Mouse (Mus musculus) heart, adult 2 months (tissue): ENCODE data around the gene Clba1. TPM values are rescaled to one million over a fixed set of nuclear protein-coding genes. Genes with fewer than 3 reads are reported as not detected.

Experiments used
- DNase-seq, 2 experiments: peaks; one replicate each; pipeline ENCODE4 v3.0.0; 2021
- H3K27ac ChIP-seq: fragments of 200-600 bp; 2 replicates; pipeline ENCODE4 v1.8.1; 2022
- H3K27me3 ChIP-seq: fragments of 200-500 bp; 2 replicates; pipeline ENCODE4 v1.6.1; 2012; ENCODE audit warnings: mild to moderate bottlenecking, low read length, inconsistent platforms, mixed read lengths; ENCODE audit not compliant: control insufficient read depth, insufficient read depth
- H3K36me3 ChIP-seq: fragments of 200-500 bp; 2 replicates; pipeline ENCODE4 v1.6.1; 2012; ENCODE audit warnings: low read length, inconsistent platforms; ENCODE audit not compliant: control insufficient read depth, insufficient read depth
- H3K4me1 ChIP-seq: fragments of 200-500 bp; 2 replicates; pipeline ENCODE4 v1.6.1; 2011; ENCODE audit warnings: low read length; ENCODE audit not compliant: control insufficient read depth, insufficient read depth
- H3K4me3 ChIP-seq: fragments of 200-600 bp; 2 replicates; pipeline ENCODE4 v1.8.1; 2022
- H3K79me2 ChIP-seq: fragments of 200-500 bp; replicated peaks from 2 replicates; pipeline ENCODE4 v1.6.1; 2012; ENCODE audit warnings: mild to moderate bottlenecking, inconsistent platforms, low read length, moderate library complexity, mixed read lengths; ENCODE audit not compliant: control insufficient read depth, insufficient read depth
- H3K9ac ChIP-seq: fragments of 200-500 bp; 2 replicates; pipeline ENCODE4 v1.6.1; 2012; ENCODE audit warnings: low read depth, mild to moderate bottlenecking, control low read depth, inconsistent platforms, low read length, mixed read lengths
- EP300 ChIP-seq: fragments of 200-500 bp; IDR thresholded peaks from 2 replicates; pipeline ENCODE4 v1.6.1; 2011; ENCODE audit warnings: low read depth, low read length, control low read depth; ENCODE audit not compliant: insufficient read depth
- POLR2A ChIP-seq: fragments of 200-500 bp; IDR thresholded peaks from 2 replicates; pipeline ENCODE4 v1.6.1; 2011; ENCODE audit warnings: mild to moderate bottlenecking, low read depth, low read length, control low read depth; ENCODE audit not compliant: insufficient read depth
- WGBS: fragments of 180-500 bp; shearing (Covaris S2); methylation state at CpG from one replicate; pipeline ENCODE4 v1.1.7; 2018; 5-methylcytosine and 5-hydroxymethylcytosine counted together
- intact Hi-C: fragments of 180-260 bp; cut with DNase I; formaldehyde crosslinking; loops from one replicate; pipeline ENCODE4 v1.15.1; 2025
- polyA plus RNA-seq: library from polyadenylated mRNA; depleted of rRNA; stranded (reverse); fragments of >200 nt; gene quantifications from 2 replicates; pipeline ENCODE4 v1.2.3, GENCODE M21; 2012; rRNA removed
- total RNA-seq, 2 experiments: library from RNA; stranded (reverse); gene quantifications; 2 replicates each; pipeline ENCODE4 v1.2.3; 2021

Clba1 gene
- total and polyA plus RNA-seq, 3 experiments: 1.7 to 3.1 (median 2.0) TPM

DNA sequence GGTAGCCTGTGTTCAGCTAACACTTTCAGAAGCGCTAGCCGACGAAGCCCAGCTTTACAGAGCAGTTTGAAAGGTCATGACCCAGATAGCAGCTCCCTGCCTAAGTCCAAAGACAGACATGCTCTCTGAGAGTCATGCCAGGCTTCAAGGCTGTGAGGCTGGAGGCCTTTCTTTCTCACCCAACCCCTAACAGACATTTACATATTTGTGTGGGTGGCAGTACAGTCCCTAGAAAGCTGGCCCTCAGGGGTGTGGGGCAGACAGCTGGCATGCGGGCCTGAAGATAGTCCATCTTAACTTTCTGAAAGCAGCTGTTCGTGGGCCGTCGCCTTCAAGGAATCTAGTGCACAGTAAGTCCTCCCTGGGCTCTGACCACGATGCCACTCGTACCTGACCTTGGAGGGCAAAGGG lies 53.2 kb downstream of the Clba1 start:
- Histone ChIP-seq H3K36me3 (no peaks in the 10 kb centered on the region), H3K27ac (no peak overlapping the region), H3K4me1 (no peaks in the 10 kb centered on the region), H3K9ac (no peak overlapping the region), H3K27me3 (no peaks in the 10 kb centered on the region), H3K4me3 (no peak overlapping the region), H3K79me2 (no peaks in the 10 kb centered on the region)
- WGBS: 75% methylated on average over 9 of the region's 9 CpGs
- TF ChIP-seq POLR2A: no peak
- no peak for TF ChIP-seq EP300
- intact Hi-C loops: no loop called here
- DNase-seq: no peak

DNA sequence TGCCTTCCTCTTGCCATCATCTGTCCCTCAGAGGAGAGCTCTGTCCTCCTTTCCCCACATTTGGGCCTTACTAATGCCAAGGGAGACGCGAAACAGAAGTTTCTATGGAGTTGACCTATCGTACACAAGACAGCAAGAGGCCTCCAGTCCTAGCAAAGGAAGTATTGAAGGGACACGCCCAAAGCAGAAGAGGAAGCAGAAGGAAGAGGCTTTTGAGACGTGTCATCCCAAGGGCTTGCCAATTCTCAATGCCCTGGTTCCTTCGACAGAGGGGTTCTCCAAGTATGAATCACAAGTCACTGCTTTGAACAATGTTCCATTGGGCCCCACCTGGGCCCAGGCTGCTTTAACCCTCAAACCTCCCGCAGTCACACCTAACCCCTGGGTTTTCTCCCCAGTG lies 56.1 kb downstream of the Clba1 start:
- no peaks in the 10 kb centered on the region for H3K4me1 ChIP-seq
- peak in 1 of 2 experiments; percentile 35 for DNase-seq

More for the DNA sequence above, 56.1 kb downstream of the Clba1 start:
- intact Hi-C loops: no loop called here
- Histone ChIP-seq H3K27ac (no peak overlapping the region), H3K9ac (no peak overlapping the region), H3K4me3 (no peak overlapping the region), H3K79me2 (no peaks in the 10 kb centered on the region), H3K27me3 (no peaks in the 10 kb centered on the region), H3K36me3 (no peaks in the 10 kb centered on the region)
- 66% methylated on average over 7 of the region's 7 CpGs for WGBS
- no peak for TF ChIP-seq POLR2A

Other genes with a start within 250 kb of the Clba1 start
- gene Inf2, start 220.2 kb upstream of the Clba1 start, total RNA-seq: 10 to 100 TPM; 15.0 to 17.3 TPM
- 11.7 and 12.7 TPM in 2 replicates for gene Inf2, start 220.2 kb upstream of the Clba1 start, polyA plus RNA-seq
- gene Adssl1, start 188.9 kb upstream of the Clba1 start, total RNA-seq: 100 to 1,000 TPM; 150 to 173 TPM
- gene Adssl1, start 188.9 kb upstream of the Clba1 start, polyA plus RNA-seq: 85.2 and 98.2 TPM in 2 replicates
- gene Siva1, start 164.3 kb upstream of the Clba1 start, total RNA-seq: 10 to 100 TPM; 32.0 to 38.7 TPM
- gene Siva1, start 164.3 kb upstream of the Clba1 start, polyA plus RNA-seq: 38.4 and 39.4 TPM in 2 replicates
- 100 to 1,000 TPM; 189 to 207 TPM for gene Akt1, start 134.1 kb upstream of the Clba1 start, total RNA-seq
- gene Akt1, start 134.1 kb upstream of the Clba1 start, polyA plus RNA-seq: 148 and 149 TPM in 2 replicates
- gene Zbtb42, start 130.1 kb upstream of the Clba1 start, total RNA-seq: 1 to 10 TPM; 4.4 to 5.9 TPM
- gene Zbtb42, start 130.1 kb upstream of the Clba1 start, polyA plus RNA-seq: 9.5 and 13.6 TPM in 2 replicates
- gene Cep170b, start 88.5 kb upstream of the Clba1 start, total RNA-seq: 10 to 100 TPM; 10.8 to 11.5 TPM
- 9.6 and 10.7 TPM in 2 replicates for gene Cep170b, start 88.5 kb upstream of the Clba1 start, polyA plus RNA-seq
- 1 to 10 TPM; 6.6 to 6.8 TPM for gene Pld4, start 48.3 kb upstream of the Clba1 start, total RNA-seq
- gene Pld4, start 48.3 kb upstream of the Clba1 start, polyA plus RNA-seq: 17.2 and 23.5 TPM in 2 replicates
- 10 to 100 TPM; 14.8 to 15.7 TPM for gene Ahnak2, start 6.3 kb upstream of the Clba1 start, total RNA-seq
- gene Ahnak2, start 6.3 kb upstream of the Clba1 start, polyA plus RNA-seq: 5.4 and 7.5 TPM in 2 replicates
- gene Cdca4, start 20.5 kb downstream of the Clba1 start, total RNA-seq: 1 to 10 TPM; 5.3 to 6.6 TPM
- 7.6 and 10.0 TPM in 2 replicates for gene Cdca4, start 20.5 kb downstream of the Clba1 start, polyA plus RNA-seq
- under 1 TPM; 0.29 to 0.36 TPM for gene Gpr132, start 59.3 kb downstream of the Clba1 start, total RNA-seq
- 1.00 and 2.0 TPM in 2 replicates for gene Gpr132, start 59.3 kb downstream of the Clba1 start, polyA plus RNA-seq
- 10 to 100 TPM; 25.4 to 27.4 TPM for gene Jag2, start 120.8 kb downstream of the Clba1 start, total RNA-seq
- gene Jag2, start 120.8 kb downstream of the Clba1 start, polyA plus RNA-seq: 34.4 and 35.5 TPM in 2 replicates
- 1 to 10 TPM; 5.7 to 8.6 TPM for gene Nudt14, start 133.2 kb downstream of the Clba1 start, total RNA-seq
- gene Nudt14, start 133.2 kb downstream of the Clba1 start, polyA plus RNA-seq: 11.4 and 14.8 TPM in 2 replicates
- 10 to 100 TPM; 21.8 to 24.3 TPM for gene Btbd6, start 167.5 kb downstream of the Clba1 start, total RNA-seq
- gene Btbd6, start 167.5 kb downstream of the Clba1 start, polyA plus RNA-seq: 26.7 and 27.4 TPM in 2 replicates
- 10 to 100 TPM; 22.3 to 25.1 TPM for gene Brf1, start 191.8 kb downstream of the Clba1 start, total RNA-seq
- 22.4 and 29.3 TPM in 2 replicates for gene Brf1, start 191.8 kb downstream of the Clba1 start, polyA plus RNA-seq
- gene Pacs2, start 205.6 kb downstream of the Clba1 start, total RNA-seq: 10 to 100 TPM; 34.9 to 37.5 TPM
- gene Pacs2, start 205.6 kb downstream of the Clba1 start, polyA plus RNA-seq: 34.8 and 37.4 TPM in 2 replicates